Mouse (Mus musculus): Measurements from ENCODE around the gene Cdh22.

Cdh22 gene

DNA sequence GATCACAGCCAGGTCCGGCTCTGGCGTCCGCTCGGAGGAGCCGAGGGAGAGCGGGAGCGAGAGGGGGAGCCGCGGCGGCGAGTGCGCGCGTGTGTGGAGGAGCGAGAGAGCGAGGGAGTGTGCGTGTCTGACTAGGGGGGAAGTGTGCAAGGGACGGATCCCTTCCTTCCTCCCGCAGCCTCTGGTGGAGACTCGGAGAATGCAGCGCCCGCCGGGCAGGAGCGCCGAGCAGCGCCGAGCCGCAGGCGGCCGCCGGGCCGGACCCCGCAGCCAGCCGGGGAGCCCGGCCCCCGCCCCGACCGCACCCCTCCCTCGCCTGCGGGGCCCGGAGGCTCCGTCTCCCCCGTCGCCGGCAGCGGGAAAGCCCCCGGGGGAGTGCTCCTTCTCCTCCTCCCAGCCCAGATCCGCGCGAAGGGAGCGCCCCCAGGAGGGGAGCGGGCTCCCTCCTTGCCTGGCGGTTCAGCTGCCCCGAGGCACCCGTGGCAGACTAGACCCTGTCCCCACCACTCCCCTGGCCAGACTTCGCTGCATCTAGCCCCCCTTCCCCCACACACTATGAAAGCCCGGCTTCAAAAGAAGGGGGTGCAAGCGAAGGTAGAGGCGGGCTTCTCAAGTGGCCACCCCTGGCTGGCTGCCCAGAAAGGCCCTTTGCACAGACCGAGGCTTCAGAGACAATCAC is at the start of gene Cdh22:
Gene Cdh22, minus strand, starts transcription at position 241 of the 679 bp plus-strand sequence.
- DNase-seq (ENCODE audit: low read depth, low spot score), result peak; percentile 67

GRCm38 (mm10) chr2:165284377-165284776 is 49.7 kb upstream of the Cdh22 start:
- no peak for DNase-seq (ENCODE audit: low read depth, low spot score)

- no peak for DNase-seq (ENCODE audit: low read depth, low spot score)
Observed at GRCm38 (mm10) chr2:165283644-165284043, 49.0 kb upstream of the Cdh22 start.

GRCm38 (mm10) chr2:165281779-165282311 is 47.2 kb upstream of the Cdh22 start:
- DNase-seq (ENCODE audit: low read depth, low spot score), result no peak

DNA sequence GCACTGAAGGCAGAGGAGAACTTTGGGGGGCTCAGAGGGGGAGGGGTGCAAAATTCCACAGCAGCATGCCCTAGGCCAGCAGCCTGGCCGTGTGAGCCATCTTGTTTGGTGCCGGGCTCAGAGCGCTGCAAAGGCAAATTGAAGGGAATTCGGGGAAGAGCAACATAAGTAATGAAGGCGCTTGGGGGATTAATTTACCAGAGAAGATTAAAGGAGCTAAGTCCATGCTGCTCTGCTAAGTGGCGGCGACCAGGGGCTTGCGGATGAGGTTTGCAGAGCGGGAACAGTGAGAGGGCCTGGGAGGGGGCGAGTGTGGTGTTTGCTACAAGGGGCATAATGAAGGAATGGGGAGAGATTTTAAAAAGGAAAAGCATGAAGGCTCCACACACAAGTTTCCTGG is 44.7 kb upstream of the Cdh22 start:
- no peak for DNase-seq (ENCODE audit: low read depth, low spot score)

DNA sequence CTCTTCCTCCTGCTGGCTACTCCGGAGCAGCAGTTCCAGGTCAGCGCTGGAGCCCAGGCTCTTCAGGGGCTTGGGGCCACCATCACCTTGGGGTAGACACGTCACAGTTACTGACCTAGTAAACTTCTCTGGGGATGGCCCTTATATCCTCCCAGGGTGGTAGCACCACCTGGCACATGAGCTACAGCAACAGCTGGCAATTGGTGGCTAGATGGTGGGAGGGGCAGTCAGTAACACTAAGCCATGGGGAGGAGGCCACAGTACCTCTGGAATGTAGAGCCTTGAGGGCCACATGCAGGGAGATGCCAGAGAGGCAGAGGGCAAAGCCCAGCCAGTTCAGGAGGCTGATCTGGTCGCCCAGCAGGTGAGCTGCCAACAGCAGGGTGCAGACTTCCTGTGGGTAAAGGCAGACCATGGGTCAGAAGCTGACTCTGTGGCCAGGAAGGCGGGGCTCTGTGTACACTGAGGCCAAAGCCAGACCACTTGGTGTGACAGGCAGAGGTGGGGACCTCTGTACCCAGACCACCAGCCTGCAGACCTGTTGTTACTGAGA is 42.6 kb upstream of the Cdh22 start:
- no peak for DNase-seq (ENCODE audit: low read depth, low spot score)

DNA sequence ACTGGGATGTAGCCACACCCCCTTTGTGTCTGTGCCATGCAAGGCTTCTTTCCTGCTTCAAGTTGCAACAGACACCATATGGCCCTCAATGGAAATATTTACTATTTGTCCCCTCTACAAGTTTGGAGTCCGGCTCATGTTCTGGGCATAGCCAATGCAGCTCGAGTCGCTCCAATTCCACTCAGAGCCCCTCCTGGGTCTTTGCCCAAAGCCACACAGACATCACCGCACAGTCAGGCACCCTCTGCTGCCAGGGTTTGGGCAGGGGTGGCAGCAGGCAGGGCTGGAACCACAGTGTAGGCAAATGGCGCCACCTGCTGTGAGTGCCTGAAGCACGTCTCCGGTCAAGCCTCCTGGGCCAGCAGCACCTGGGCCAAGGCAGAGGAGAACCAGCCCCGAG is 41.2 kb upstream of the Cdh22 start:
- peak; percentile 31 for DNase-seq (ENCODE audit: low read depth, low spot score)

DNA sequence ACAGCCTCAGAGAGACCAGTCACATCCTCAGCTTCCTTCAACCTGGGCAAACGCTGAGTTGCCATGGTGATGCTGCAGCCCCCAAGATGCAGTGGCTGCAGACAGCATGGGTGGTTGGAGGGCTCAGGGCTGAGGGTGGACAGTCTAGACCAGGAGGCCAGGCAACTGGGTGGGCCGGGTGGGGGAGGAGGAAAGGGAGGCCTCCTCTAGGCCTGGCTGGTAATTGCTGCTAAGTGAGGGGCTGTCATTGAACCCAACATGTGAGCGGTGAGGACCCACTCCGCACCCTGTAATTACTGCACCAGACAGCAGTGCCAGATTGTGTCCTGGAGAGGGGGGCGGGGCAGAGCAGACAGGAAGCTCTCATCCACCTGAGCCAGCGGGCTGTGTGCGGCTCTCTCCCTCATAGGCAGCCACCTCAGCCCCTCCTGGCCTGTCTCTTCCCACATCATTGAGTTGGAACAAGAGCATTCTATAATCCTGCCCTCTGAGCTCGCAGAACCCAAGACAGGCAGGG is 40.5 kb upstream of the Cdh22 start:
- peak; percentile 14 for DNase-seq (ENCODE audit: low read depth, low spot score)

DNA sequence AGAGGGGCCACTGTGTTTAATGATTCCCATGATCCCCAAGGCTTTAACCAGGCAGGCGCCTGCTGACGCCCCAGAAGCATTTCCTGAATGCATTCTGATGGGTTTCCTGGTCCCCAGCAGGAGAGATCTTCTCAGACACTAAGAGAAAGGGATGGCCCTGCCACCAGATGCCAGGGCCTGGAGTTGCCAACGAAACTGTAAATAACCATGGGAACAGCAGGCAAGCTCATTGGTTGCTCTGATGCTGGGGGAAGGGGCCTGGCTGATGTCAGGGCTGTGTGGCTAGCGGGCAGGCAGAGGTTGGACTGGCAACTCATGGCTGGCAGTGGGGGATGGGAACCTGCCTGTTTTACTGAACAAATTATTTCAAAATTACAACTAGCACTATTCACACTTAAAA is 38.9 kb upstream of the Cdh22 start:
- DNase-seq (ENCODE audit: low read depth, low spot score), result no peak

DNA sequence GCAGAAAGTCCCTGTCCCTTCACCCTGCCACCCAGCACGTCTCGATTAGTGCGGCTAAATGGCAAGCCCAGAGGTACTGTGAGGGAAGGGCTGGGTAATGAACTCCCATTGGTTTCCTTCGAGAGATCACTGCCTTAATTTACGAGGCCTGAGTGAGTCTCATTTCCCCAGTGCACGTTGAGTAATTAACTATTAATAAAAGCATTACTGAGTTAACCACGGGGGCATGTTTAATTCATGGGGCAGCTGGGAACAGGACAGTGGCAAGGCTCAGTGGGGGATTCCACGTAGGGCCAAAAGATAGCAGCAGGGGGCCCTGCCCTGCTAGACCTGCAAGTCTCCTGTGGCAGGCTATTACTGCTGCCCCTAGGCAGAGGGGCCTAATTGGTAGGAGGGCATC is 36.7 kb upstream of the Cdh22 start:
- DNase-seq (ENCODE audit: low read depth, low spot score), result no peak

GRCm38 (mm10) chr2:165270858-165271257 is 36.2 kb upstream of the Cdh22 start:
- DNase-seq (ENCODE audit: low read depth, low spot score), result no peak

- DNase-seq (ENCODE audit: low read depth, low spot score), result no peak
Observed at GRCm38 (mm10) chr2:165266739-165267138, 32.1 kb upstream of the Cdh22 start.

- no peak for DNase-seq (ENCODE audit: low read depth, low spot score)
Observed at GRCm38 (mm10) chr2:165263861-165264260, 29.2 kb upstream of the Cdh22 start.

- no peak for DNase-seq (ENCODE audit: low read depth, low spot score)
Observed at GRCm38 (mm10) chr2:165262274-165262990, 27.8 kb upstream of the Cdh22 start.

DNA sequence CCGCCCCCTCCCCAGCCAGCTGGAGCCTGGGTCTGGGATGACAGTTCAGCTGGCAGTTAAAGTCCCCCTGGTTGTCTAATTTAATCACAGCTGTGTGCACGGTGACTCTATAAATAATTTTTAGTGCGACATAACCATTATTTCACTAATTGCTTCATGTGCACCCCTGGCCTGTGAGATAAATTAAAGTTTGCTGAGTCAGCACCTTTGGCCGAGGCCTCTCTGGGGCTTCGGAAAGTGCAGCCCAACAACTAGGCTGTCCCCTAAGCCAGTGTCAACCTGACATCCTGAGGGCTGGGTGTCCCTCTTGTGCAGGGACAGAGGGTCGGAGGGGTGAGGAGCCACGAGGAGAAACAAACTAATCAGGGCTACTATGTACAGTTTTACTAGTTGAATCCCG is 25.2 kb upstream of the Cdh22 start:
- no peak for DNase-seq (ENCODE audit: low read depth, low spot score)

DNA sequence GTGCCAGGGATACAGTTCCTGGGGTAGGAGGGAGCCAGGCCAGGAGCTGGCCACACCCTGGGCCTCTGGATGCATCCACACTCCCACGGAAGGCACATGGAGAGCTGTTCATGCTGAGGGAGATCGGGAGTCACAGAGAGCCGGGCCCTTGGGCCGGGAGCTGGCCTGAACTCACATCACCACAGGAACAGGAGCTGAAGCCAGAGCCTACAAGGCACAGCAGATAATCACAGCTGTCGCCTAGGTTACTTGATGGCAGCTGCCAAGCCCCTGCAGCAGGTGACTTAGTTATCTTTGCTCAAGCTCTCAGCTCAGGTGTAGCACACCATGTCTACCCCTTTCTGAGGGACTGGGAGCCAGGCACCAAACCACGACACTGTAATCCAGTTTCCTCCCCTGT is 23.7 kb upstream of the Cdh22 start:
- no peak for DNase-seq (ENCODE audit: low read depth, low spot score)

- no peak for DNase-seq (ENCODE audit: low read depth, low spot score)
Observed at GRCm38 (mm10) chr2:165257151-165257834, 22.6 kb upstream of the Cdh22 start.

DNA sequence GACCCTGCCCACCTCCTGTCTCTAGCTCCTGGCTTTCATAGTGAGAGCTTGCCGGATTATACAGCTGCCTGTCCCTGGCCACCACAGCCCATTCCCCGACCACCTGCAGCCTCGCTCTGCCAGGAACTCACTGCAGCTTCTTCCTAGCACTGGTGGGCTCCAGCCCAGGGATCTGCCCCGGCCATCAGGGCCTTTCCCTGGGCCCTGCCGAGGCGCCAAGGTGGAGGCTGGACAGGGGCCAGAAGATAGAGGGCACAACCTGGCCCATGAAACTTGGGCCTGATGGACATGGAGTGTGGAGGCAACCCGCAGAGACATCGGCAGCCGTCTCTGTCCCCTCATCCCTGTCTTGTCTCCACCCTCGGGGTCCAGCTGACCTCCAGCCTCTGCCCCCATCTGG is 21.6 kb upstream of the Cdh22 start:
- DNase-seq (ENCODE audit: low read depth, low spot score), result no peak

DNA sequence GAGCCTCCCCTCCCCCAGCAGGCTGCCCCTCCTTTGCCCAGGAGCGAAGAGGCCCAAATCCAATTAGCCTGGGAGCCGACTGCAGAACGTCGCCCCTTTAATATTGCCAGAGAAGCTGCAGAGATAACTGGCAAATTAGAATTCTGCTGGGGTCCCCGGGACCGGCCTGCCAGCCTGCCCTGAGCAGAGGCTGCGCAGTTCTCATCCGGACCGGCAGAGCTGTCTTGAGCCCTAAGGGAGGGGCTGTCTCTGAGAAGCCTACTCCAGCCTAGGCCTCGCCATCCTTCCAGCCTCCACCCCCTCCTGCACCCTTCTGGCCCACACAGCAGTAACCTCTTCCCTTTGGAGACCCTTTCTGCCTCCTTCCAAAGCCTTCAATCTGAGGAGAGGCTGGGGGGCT is 19.2 kb upstream of the Cdh22 start:
- no peak for DNase-seq (ENCODE audit: low read depth, low spot score)

GRCm38 (mm10) chr2:165253269-165253668 is 18.6 kb upstream of the Cdh22 start:
- DNase-seq (ENCODE audit: low read depth, low spot score), result no peak

- DNase-seq (ENCODE audit: low read depth, low spot score), result no peak
Observed at GRCm38 (mm10) chr2:165252801-165253200, 18.1 kb upstream of the Cdh22 start.

DNA sequence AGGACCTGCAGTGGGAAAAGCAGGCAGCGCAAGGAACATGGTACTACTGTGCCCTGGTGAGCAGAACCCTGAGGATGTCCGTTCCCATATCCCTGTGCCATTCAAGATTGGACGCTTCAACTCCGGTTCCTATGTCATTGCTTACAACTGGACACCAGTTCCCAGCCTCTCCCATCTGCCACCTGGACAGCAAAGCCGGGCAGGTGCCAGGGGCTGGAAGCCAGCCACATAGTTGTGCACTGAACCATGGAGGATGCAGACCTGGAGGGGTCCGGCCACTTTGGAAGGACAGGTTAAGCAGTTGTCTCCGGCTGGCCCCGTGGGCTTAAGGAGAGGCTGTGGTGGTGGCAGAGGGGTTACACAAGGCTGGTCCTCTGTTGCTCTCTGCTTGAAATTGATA is 17.7 kb upstream of the Cdh22 start:
- no peak for DNase-seq (ENCODE audit: low read depth, low spot score)
